Mouse (Mus musculus) mouse trophoblast stem cell (cell line): Measurements from ENCODE around the gene Ssxa1.
"Not testable (repeated sequence)": the region's sequence is repeated elsewhere in the genome, so short reads cannot be mapped to it uniquely, and the experiment has no call there.

Source experiments
- in situ Hi-C, 2 experiments: fragments of 300-500 bp; cut with MseI, MboI; formaldehyde crosslinking; loops; 2 replicates in 1 of 2; 3 replicates in 1 of 2; pipeline ENCODE4 v1.15.1; 2025

The Ssxa1 gene

GRCm38 (mm10) chrX:21115520-21115919 is at the start of gene Ssxa1:
Ssxa1 (plus strand) TSS chrX:21115820.
- in situ Hi-C loops, result no loop called here

GRCm38 (mm10) chrX:21068106-21068505 is 47.5 kb upstream of the Ssxa1 start, which contains the start of gene Spaca5:
Spaca5 (plus strand) TSS chrX:21068406.
- in situ Hi-C loops, result no loop called here

- in situ Hi-C loops, result no loop called here
These were observed 27.0 kb upstream of the Ssxa1 start for GRCm38 (mm10) chrX:21088645-21088982.

GRCm38 (mm10) chrX:21088983-21089866 is 26.4 kb upstream of the Ssxa1 start, which contains the start of gene Zfp300:
Zfp300 (minus strand) TSS chrX:21089527.
- in situ Hi-C loops, result no loop called here

- in situ Hi-C loops, result no loop called here
These were observed 25.8 kb upstream of the Ssxa1 start for GRCm38 (mm10) chrX:21089867-21090239.

- in situ Hi-C loops, result not testable (repeated sequence)
These were observed 31.1 kb downstream of the Ssxa1 start for GRCm38 (mm10) chrX:21146675-21147074.
